Mouse (Mus musculus): ENCODE data around the gene Fam241b. TPM values are rescaled to one million over a fixed set of nuclear protein-coding genes. Genes with fewer than 3 reads are reported as not detected.

Gene Fam241b
- total and polyA plus RNA-seq, 3 experiments = 3.2 to 13.2 (median 9.3) TPM

DNA sequence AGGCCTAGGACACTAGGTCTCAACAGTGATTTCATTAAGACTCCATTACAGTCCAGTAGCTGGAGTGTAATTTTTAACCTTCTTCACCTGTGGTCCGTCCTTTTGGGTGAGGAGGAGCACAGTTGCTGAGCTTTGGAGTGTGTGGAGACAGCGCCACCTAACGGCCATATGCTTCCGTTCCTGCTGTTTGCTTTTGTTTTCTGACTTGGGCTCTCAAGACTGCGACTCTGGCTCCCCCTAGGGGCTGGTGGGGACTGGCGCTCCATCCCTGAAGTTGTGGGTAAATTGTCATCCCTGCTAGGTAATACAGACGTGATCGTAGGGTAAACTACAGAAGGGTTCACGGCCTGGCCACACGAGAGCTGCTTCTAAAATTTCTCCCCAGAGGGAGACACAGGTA is 39.3 kb upstream of the Fam241b start:
- Histone ChIP-seq H3K4me1 (ENCODE audit: insufficient read depth, low read depth, low read length) (peaks cover 12% of the 10 kb centered on the region), H3K36me3 (replicated peaks) (peaks cover 5% of the 10 kb centered on the region), H3K27me3 (ENCODE audit: insufficient read depth, low read length) (no peaks in the 10 kb centered on the region), H3K9me3 (replicated peaks) (no peaks in the 10 kb centered on the region), H3K4me3 (ENCODE audit: low read depth, low read length) (no peak overlapping the region)
- ATAC-seq (ENCODE audit: extremely low read depth, insufficient number of reproducible peaks, low FRiP score, poor library complexity, severe bottlenecking) (no peak; the same call in 1 of the 2 replicates), DNase-seq (ENCODE audit: low spot score) (peak; percentile 36)
- TF ChIP-seq GATA2 (IDR thresholded peaks at IDR 0.05; ENCODE audit: borderline replicate concordance, low read depth, low read length) = no peak
- no peak for TF ChIP-seq POLR2AphosphoS5 (IDR thresholded peaks at IDR 0.05; ENCODE audit: insufficient replicate concordance, low read depth, low read length)
- no peak for TF ChIP-seq TAL1 (conservative IDR thresholded peaks at IDR 0.05; ENCODE audit: low read depth, low read length)
- TF ChIP-seq GATA1 (IDR thresholded peaks at IDR 0.05; ENCODE audit: borderline replicate concordance, low read length) = no peak
- peak; percentile 87 for TF ChIP-seq CTCF (IDR thresholded peaks at IDR 0.05; ENCODE audit: low read depth, low read length)

DNA sequence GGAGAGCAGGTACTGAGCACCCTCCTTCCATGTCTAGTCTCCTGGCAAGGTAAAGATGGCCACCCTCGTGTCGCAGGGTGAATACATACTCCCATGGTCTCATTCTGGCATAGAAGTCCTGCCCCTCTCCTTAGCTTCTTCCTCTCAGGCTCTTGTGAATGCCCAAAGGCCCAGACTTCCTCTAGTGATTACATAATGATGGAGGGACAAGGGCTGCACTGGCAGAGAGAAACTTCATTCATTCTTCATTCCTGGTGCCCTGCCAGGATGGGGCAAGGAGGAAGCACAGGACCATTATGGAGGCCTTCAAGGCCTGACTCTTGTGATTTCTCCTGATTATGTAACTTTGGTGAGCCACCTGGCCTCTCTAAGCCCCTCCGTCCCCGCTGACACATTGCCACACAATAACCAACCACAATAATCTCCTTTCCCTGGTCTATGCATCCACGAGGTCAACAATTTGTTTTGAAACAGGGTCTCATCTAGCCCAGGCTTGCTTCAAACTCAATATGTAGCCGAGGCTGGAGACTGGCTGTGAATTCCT is 38.8 kb upstream of the Fam241b start:
- peaks cover 7% of the 10 kb centered on the region for H3K4me1 ChIP-seq (ENCODE audit: insufficient read depth, low read depth, low read length)
- H3K4me3 ChIP-seq (ENCODE audit: low read depth, low read length) = no peak overlapping the region
- H3K27me3 ChIP-seq (ENCODE audit: insufficient read depth, low read length) = 0 out of 2 replicates have a peak, but pooled peaks cover 2% of the 10 kb centered on the region
- H3K9me3 ChIP-seq (replicated peaks) = no peaks in the 10 kb centered on the region
- ATAC-seq (ENCODE audit: extremely low read depth, insufficient number of reproducible peaks, low FRiP score, poor library complexity, severe bottlenecking) (no peak), DNase-seq (ENCODE audit: low spot score) (no peak)
- no peaks in the 10 kb centered on the region for H3K36me3 ChIP-seq (replicated peaks)
- TF ChIP-seq CTCF (IDR thresholded peaks at IDR 0.05; ENCODE audit: low read depth, low read length) = no peak

DNA sequence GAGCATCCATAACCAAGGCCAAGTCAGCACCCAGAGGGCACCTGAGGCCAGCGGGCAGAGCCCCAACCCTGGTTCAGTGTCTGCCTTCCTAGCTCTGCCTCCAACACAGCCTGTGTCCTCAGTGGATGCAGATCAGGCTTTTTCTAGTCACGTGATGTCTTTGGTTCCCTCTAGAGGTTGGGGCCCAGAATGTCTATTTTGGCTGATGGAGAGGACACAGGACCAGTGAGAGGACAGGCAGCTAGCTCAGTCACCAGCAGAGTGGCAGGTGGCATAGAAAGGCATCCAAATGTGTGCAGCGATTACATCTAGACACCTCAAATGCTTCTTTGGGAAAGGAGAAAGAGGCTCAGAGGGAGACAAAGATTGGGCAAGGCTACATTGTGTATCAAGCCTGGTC is 38.0 kb upstream of the Fam241b start:
- H3K27me3 ChIP-seq (ENCODE audit: insufficient read depth, low read length) = 0 out of 2 replicates have a peak, but pooled peaks cover 2% of the 10 kb centered on the region
- no peaks in the 10 kb centered on the region for H3K36me3 ChIP-seq (replicated peaks)
- peaks cover 7% of the 10 kb centered on the region for H3K4me1 ChIP-seq (ENCODE audit: insufficient read depth, low read depth, low read length)
- no peaks in the 10 kb centered on the region for H3K9me3 ChIP-seq (replicated peaks)
- DNase-seq (ENCODE audit: low spot score) = no peak
- no peak for TF ChIP-seq POLR2AphosphoS5 (IDR thresholded peaks at IDR 0.05; ENCODE audit: insufficient replicate concordance, low read depth, low read length)
- TF ChIP-seq CTCF (IDR thresholded peaks at IDR 0.05; ENCODE audit: low read depth, low read length) = no peak
- no peak for TF ChIP-seq GATA1 (IDR thresholded peaks at IDR 0.05; ENCODE audit: borderline replicate concordance, low read length)
- TF ChIP-seq TAL1 (conservative IDR thresholded peaks at IDR 0.05; ENCODE audit: low read depth, low read length) = no peak
- no peak for TF ChIP-seq GATA2 (IDR thresholded peaks at IDR 0.05; ENCODE audit: borderline replicate concordance, low read depth, low read length)
- no peak overlapping the region for H3K4me3 ChIP-seq (ENCODE audit: low read depth, low read length)
- ATAC-seq (ENCODE audit: extremely low read depth, insufficient number of reproducible peaks, low FRiP score, poor library complexity, severe bottlenecking) = no peak

DNA sequence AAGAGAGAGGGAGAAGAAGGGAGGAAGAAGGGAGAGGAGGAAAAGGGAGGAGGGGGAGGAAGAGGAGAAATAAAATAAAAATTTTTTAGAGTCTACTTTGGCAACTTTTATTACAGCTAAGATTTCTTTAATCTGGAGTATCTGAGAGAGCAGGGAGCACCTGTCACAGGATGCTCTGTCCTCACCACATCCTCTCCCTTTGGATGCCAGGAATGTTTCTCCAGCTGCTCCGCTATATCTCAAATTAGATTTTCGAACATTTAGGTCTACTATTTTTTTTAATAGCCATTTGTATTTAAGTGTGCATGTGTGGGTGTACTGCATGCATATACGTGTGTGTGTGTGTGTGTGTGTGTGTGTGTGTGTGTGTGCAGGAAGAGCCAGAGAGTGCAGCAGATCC is 36.2 kb upstream of the Fam241b start:
- H3K4me1 ChIP-seq (ENCODE audit: insufficient read depth, low read depth, low read length) = peaks cover 7% of the 10 kb centered on the region
- 0 out of 2 replicates have a peak, but pooled peaks cover 2% of the 10 kb centered on the region for H3K27me3 ChIP-seq (ENCODE audit: insufficient read depth, low read length)
- no peaks in the 10 kb centered on the region for H3K36me3 ChIP-seq (replicated peaks)
- no peaks in the 10 kb centered on the region for H3K9me3 ChIP-seq (replicated peaks)
- H3K4me3 ChIP-seq (ENCODE audit: low read depth, low read length) = no peak overlapping the region
- DNase-seq (ENCODE audit: low spot score) (no peak), ATAC-seq (ENCODE audit: extremely low read depth, insufficient number of reproducible peaks, low FRiP score, poor library complexity, severe bottlenecking) (no peak)
- TF ChIP-seq POLR2AphosphoS5 (IDR thresholded peaks at IDR 0.05; ENCODE audit: insufficient replicate concordance, low read depth, low read length) (no peak), TAL1 (conservative IDR thresholded peaks at IDR 0.05; ENCODE audit: low read depth, low read length) (no peak), GATA2 (IDR thresholded peaks at IDR 0.05; ENCODE audit: borderline replicate concordance, low read depth, low read length) (no peak), CTCF (IDR thresholded peaks at IDR 0.05; ENCODE audit: low read depth, low read length) (no peak), GATA1 (IDR thresholded peaks at IDR 0.05; ENCODE audit: borderline replicate concordance, low read length) (no peak)

DNA sequence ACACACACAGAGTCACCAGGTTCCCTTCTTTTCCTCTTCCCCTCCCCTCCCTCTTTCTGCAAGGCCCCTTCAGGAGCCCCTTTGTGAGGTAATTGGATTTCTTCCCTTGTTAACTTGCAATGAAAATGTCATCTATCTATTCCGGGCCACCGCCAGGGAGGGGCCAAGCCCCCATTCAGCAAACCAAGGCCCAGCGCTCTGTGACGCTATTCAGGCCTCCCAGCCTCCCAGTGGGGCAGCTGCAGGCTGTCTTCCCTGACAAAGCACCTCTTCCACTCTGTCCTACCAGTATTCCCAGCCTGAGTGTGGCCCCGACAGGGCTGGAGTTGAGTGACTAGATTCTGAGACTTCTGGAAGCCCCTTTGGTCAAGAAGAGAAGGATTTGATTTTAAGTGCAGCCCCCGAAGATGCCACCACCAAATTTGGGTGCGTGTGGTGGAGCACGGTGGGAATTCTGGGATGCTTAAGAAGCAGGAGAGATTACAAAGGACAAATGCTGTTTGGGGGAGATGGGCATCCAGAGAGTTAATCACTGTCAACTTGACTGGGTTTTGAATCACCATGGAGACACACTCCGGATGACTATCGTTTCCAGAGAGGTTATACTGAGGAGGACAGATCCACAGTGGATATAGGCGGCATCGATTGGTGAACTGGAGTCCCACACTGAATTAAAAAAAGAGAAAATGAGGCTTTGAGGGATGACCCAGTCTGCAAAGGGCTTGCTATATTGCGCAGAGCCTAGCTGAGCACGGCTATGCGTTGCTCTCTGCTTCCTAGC is 31.0 kb upstream of the Fam241b start:
- H3K4me3 ChIP-seq (ENCODE audit: low read depth, low read length) = no peak overlapping the region
- peaks cover 4% of the 10 kb centered on the region; the same call in 1 of the 2 replicates for H3K27me3 ChIP-seq (ENCODE audit: insufficient read depth, low read length)
- H3K4me1 ChIP-seq (ENCODE audit: insufficient read depth, low read depth, low read length) = no peaks in the 10 kb centered on the region
- TF ChIP-seq CTCF (IDR thresholded peaks at IDR 0.05; ENCODE audit: low read depth, low read length) = no peak
- TF ChIP-seq POLR2AphosphoS5 (IDR thresholded peaks at IDR 0.05; ENCODE audit: insufficient replicate concordance, low read depth, low read length) = no peak
- no peak for TF ChIP-seq GATA2 (IDR thresholded peaks at IDR 0.05; ENCODE audit: borderline replicate concordance, low read depth, low read length)
- no peak for TF ChIP-seq TAL1 (conservative IDR thresholded peaks at IDR 0.05; ENCODE audit: low read depth, low read length)
- no peak for TF ChIP-seq GATA1 (IDR thresholded peaks at IDR 0.05; ENCODE audit: borderline replicate concordance, low read length)
- ATAC-seq (ENCODE audit: extremely low read depth, insufficient number of reproducible peaks, low FRiP score, poor library complexity, severe bottlenecking) (no peak), DNase-seq (ENCODE audit: low spot score) (no peak)
- no peaks in the 10 kb centered on the region for H3K36me3 ChIP-seq (replicated peaks)
- no peaks in the 10 kb centered on the region for H3K9me3 ChIP-seq (replicated peaks)

DNA sequence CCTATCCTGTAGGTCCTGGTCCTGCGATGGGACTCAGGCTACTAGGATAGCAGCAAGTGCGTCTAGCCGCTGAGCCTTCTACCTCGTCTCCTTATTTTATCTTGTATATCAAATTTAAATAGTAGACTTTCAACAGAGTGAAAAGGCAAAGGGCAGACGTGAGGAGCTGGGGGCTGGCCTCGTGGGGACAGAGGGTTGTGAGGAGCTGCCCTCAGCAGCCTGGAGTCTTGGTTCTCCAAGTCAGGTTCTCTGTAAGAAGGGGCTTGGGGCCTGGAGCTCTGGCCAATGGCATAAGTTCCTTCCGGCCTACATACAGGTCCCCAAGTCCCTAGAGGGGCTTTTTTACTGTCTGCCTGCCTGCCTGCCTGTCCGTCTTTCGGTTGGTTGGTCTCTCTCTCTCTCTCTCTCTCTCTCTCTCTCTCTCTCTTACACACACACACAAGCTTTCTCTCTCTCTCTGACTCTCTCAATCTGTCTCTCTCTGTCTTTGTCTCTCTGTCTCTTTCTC is 30.3 kb upstream of the Fam241b start:
- H3K4me3 ChIP-seq (ENCODE audit: low read depth, low read length) = no peak overlapping the region
- TF ChIP-seq CTCF (IDR thresholded peaks at IDR 0.05; ENCODE audit: low read depth, low read length) (no peak), GATA2 (IDR thresholded peaks at IDR 0.05; ENCODE audit: borderline replicate concordance, low read depth, low read length) (no peak), POLR2AphosphoS5 (IDR thresholded peaks at IDR 0.05; ENCODE audit: insufficient replicate concordance, low read depth, low read length) (no peak), GATA1 (IDR thresholded peaks at IDR 0.05; ENCODE audit: borderline replicate concordance, low read length) (no peak), TAL1 (conservative IDR thresholded peaks at IDR 0.05; ENCODE audit: low read depth, low read length) (no peak)

More for the DNA sequence above, 30.3 kb upstream of the Fam241b start:
- no peaks in the 10 kb centered on the region for H3K4me1 ChIP-seq (ENCODE audit: insufficient read depth, low read depth, low read length)
- DNase-seq (ENCODE audit: low spot score) = no peak
- no peaks in the 10 kb centered on the region for H3K9me3 ChIP-seq (replicated peaks)
- H3K27me3 ChIP-seq (ENCODE audit: insufficient read depth, low read length) = peaks cover 4% of the 10 kb centered on the region; the same call in 1 of the 2 replicates
- H3K36me3 ChIP-seq (replicated peaks) = no peaks in the 10 kb centered on the region
- ATAC-seq (ENCODE audit: extremely low read depth, insufficient number of reproducible peaks, low FRiP score, poor library complexity, severe bottlenecking) = no peak

Measured in G1E (cell line).